Mouse (Mus musculus) G1E (cell line): ENCODE measurements around the gene Shmt2.

ENCODE experiments used
- CTCF ChIP-seq: IDR thresholded peaks from 2 replicates; pipeline ENCODE4 v1.5.1; 2012; ENCODE audit warnings: low read depth, low read length, inconsistent platforms, mixed read lengths
- GATA1 ChIP-seq: IDR thresholded peaks from 2 replicates; pipeline ENCODE4 v1.6.1; 2012; ENCODE audit warnings: borderline replicate concordance, low read length, inconsistent platforms, mixed read lengths
- GATA2 ChIP-seq: IDR thresholded peaks from 2 replicates; pipeline ENCODE4 v1.6.1; 2012; ENCODE audit warnings: low read depth, low read length, inconsistent platforms, borderline replicate concordance
- POLR2AphosphoS5 ChIP-seq: IDR thresholded peaks from 2 replicates; pipeline ENCODE4 v1.6.1; 2012; ENCODE audit warnings: low read depth, low read length, inconsistent platforms; ENCODE audit not compliant: insufficient replicate concordance

DNA sequence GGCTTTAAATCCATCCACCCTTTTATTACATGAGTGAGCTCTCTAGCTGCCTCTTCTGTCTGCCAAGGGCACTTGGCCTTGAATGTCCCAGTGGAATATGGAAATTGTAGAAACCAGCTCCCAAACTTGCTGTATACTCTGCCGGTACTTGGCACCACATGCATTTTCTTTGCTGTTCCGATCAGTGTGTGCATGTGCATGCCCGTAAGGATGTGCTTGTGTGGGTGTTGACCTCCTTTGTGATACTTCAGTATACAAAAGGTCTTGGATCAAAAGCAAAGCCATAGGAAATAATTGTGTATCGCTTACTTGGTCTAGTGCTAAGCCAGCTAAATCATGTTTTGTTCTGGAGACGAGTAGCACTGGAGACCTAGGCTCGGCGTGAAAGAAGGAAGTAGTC lies 33.4 kb downstream of the Shmt2 start:
- TF ChIP-seq GATA1 = no peak
- no peak for TF ChIP-seq CTCF
- no peak for TF ChIP-seq POLR2AphosphoS5
- TF ChIP-seq GATA2 = no peak
